Mouse (Mus musculus): ENCODE results near the gene Mucl2.
"Not testable (repeated sequence)": the region's sequence is repeated elsewhere in the genome, so short reads cannot be mapped to it uniquely, and the experiment has no call there.

Gene Mucl2

DNA sequence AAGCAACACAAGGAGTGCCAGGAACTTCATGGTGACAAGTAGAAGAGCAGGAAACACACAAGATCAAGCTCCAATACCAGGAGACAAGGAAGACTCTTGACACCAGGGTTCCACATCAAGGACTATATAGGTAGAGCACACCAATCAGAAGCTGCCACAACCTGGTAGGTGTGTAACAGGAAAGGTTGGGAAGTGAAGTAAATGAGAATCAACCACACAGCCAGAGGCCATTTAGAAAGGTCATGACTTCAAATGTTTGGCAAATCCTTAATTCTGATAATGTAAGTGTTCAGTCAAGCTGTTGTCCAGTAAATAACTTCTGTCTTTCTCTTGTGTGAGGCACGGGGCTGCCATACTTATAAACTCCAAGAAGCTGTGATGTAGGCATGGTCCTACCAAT, at the start of gene Mucl2:
Gene Mucl2, minus strand, starts transcription at position 101 of the 400 bp plus-strand sequence.
- DNase-seq (ENCODE audit: low read depth, low spot score): no peak

DNA sequence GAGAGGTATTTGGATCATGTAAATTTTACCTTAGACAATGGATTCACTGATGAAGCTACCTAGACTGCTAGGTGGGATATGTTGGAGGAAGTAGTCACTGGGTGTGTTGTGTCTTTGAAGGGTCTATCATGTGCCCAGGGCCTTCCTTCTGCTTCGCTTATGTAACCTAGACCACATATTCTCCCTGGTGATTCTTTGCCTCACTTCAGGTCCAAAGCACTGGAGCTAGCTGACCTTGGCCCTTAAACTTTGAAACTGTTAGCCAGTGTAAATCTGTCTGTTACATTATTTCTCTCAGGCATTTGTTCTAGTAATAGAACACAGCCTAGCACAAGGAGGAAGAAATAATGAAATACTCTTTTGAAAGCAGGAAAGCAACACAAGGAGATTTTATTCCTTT, 13.9 kb upstream of the Mucl2 start:
- not testable (repeated sequence) for DNase-seq (ENCODE audit: low read depth, low spot score)
